16 mouse cellular contexts compared by ENCODE assay signal in genomic region chr1:36080974-36081373, GRCm38 (mm10).
"Had no signal": no experiment of that assay in that cellular context is flagged by ENCODE, and none has a peak within 500 bp of the region (broad histone marks: within the 10 kb centered on the region; RNA-seq: fewer than 3 reads in every experiment).

No protein-coding gene starts in this region.

- H3K36me3 ChIP-seq: midbrain, embryonic 15.5 days had no signal

- H3K4me2 ChIP-seq: intestine, embryonic 15.5 days; limb, embryonic 15.5 days; liver, embryonic 11.5 days; lung, embryonic 14.5 days; midbrain, embryonic 12.5 days; midbrain, embryonic 15.5 days; neural tube, embryonic 12.5 days had no signal

- H3K4me3 ChIP-seq: intestine, embryonic 15.5 days; layer of hippocampus, adult 2 months; limb, embryonic 15.5 days; midbrain, embryonic 12.5 days; midbrain, embryonic 15.5 days; neural tube, embryonic 12.5 days had no signal

- H3K27me3 ChIP-seq: intestine, embryonic 15.5 days; limb, embryonic 15.5 days; midbrain, embryonic 12.5 days; midbrain, embryonic 15.5 days; neural tube, embryonic 12.5 days had no signal

- H3K9ac ChIP-seq: intestine, embryonic 15.5 days; limb, embryonic 15.5 days; liver, embryonic 14.5 days; liver, postnatal 0 days; lung, embryonic 14.5 days; midbrain, embryonic 12.5 days; midbrain, embryonic 15.5 days; neural tube, embryonic 12.5 days had no signal

- H3K27ac ChIP-seq: intestine, embryonic 15.5 days; layer of hippocampus, adult 2 months; limb, embryonic 15.5 days; liver, embryonic 14.5 days; macrophage; midbrain, embryonic 12.5 days; midbrain, embryonic 15.5 days; neural tube, embryonic 12.5 days had no signal

- DNase-seq: kidney, adult 11 months; layer of hippocampus, adult 9-11 months; liver, postnatal 0 days; lung, embryonic 14.5 days; thymus, adult 18-20 months; thymus, postnatal 36 days had no signal

- ATAC-seq: intestine, embryonic 15.5 days; liver, postnatal 0 days; lung, postnatal 0 days; midbrain, embryonic 15.5 days had no signal

- H3K9me3 ChIP-seq: intestine, embryonic 15.5 days; limb, embryonic 15.5 days; midbrain, embryonic 12.5 days; midbrain, embryonic 15.5 days; neural tube, embryonic 12.5 days had no signal
